Mouse (Mus musculus) G1E (cell line): ENCODE data around the gene Hebp1.

Experiments
- CTCF ChIP-seq: IDR thresholded peaks from 2 replicates; pipeline ENCODE4 v1.5.1; 2012; ENCODE audit warnings: low read depth, low read length, inconsistent platforms, mixed read lengths
- GATA2 ChIP-seq: IDR thresholded peaks from 2 replicates; pipeline ENCODE4 v1.6.1; 2012; ENCODE audit warnings: low read depth, low read length, inconsistent platforms, borderline replicate concordance
- POLR2AphosphoS5 ChIP-seq: IDR thresholded peaks from 2 replicates; pipeline ENCODE4 v1.6.1; 2012; ENCODE audit warnings: low read depth, low read length, inconsistent platforms; ENCODE audit not compliant: insufficient replicate concordance
- TAL1 ChIP-seq: conservative IDR thresholded peaks from 2 replicates; pipeline ENCODE4 v1.6.1; 2012; ENCODE audit warnings: low read depth, low read length, inconsistent platforms, mixed read lengths

DNA sequence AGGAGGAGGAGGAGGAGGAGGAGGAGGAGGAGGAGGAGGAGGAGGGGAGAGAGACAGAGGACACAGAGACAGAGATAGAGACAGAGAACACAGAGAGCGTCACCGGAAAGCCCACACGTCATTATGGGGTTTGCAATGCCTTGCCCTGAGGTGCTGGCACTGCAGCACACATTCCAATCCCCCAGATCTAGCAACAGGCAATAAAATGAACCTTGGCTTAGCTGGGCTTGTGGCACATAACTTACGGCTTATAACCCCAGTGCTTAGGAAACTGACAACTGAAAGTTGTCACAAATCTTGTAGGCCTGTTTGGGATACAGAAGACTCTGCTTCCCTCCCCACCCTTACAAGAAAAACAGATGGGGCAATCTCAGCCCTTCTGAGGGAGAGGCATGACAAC lies 107.2 kb downstream of the Hebp1 start:
- TF ChIP-seq CTCF (no peak), GATA2 (no peak), POLR2AphosphoS5 (no peak), TAL1 (no peak)
